Mouse (Mus musculus) kidney, adult 2 months (tissue): ENCODE data around the gene Trio. TPM values are rescaled to one million over a fixed set of nuclear protein-coding genes. Genes with fewer than 3 reads are reported as not detected.
"Not testable (repeated sequence)": the region's sequence is repeated elsewhere in the genome, so short reads cannot be mapped to it uniquely, and the experiment has no call there.

Source experiments
- DNase-seq: peaks from one replicate; pipeline ENCODE4 v3.0.0; 2021
- H3K27ac ChIP-seq: fragments of 200-500 bp; 2 replicates; pipeline ENCODE4 v1.5.1; 2012; ENCODE audit warnings: low read depth, low read length, control low read depth, inconsistent platforms; ENCODE audit not compliant: insufficient read depth
- H3K27me3 ChIP-seq: fragments of 200-500 bp; replicated peaks from 2 replicates; pipeline ENCODE4 v1.6.1; 2012; ENCODE audit warnings: mild to moderate bottlenecking, moderate library complexity, low read length, inconsistent platforms; ENCODE audit not compliant: control insufficient read depth, insufficient read depth
- H3K36me3 ChIP-seq: fragments of 200-500 bp; 2 replicates; pipeline ENCODE4 v1.6.1; 2012; ENCODE audit warnings: mild to moderate bottlenecking, moderate library complexity, low read length, inconsistent platforms; ENCODE audit not compliant: control insufficient read depth, insufficient read depth
- H3K4me1 ChIP-seq: fragments of 200-500 bp; 2 replicates; pipeline ENCODE4 v1.6.1; 2011; ENCODE audit warnings: low read length; ENCODE audit not compliant: control insufficient read depth, insufficient read depth
- H3K4me3 ChIP-seq: fragments of 200-500 bp; 2 replicates; pipeline ENCODE4 v1.5.1; 2011; ENCODE audit warnings: mild to moderate bottlenecking, low read depth, low read length, control low read depth; ENCODE audit not compliant: insufficient read depth
- CTCF ChIP-seq: fragments of 200-500 bp; conservative IDR thresholded peaks from 2 replicates; pipeline ENCODE4 v1.5.1; 2011; ENCODE audit warnings: low read depth, mild to moderate bottlenecking, control low read depth, low read length, moderate library complexity, mixed read lengths; ENCODE audit not compliant: insufficient read depth, insufficient read length
- POLR2A ChIP-seq: fragments of 200-500 bp; IDR thresholded peaks from one replicate; pipeline ENCODE4 v1.6.1; 2011; ENCODE audit warnings: low read depth, low read length, control low read depth
- WGBS: fragments of 180-500 bp; shearing (Covaris S2); methylation state at CpG from one replicate; pipeline ENCODE4 v1.1.7; 2018; 5-methylcytosine and 5-hydroxymethylcytosine counted together
- polyA plus RNA-seq: library from polyadenylated mRNA; depleted of rRNA; stranded (reverse); fragments of >200 nt; gene quantifications from 2 replicates; pipeline ENCODE4 v1.2.3, GENCODE M21; 2012

Trio gene
- polyA plus RNA-seq, 1 experiment: 37.2 TPM

DNA sequence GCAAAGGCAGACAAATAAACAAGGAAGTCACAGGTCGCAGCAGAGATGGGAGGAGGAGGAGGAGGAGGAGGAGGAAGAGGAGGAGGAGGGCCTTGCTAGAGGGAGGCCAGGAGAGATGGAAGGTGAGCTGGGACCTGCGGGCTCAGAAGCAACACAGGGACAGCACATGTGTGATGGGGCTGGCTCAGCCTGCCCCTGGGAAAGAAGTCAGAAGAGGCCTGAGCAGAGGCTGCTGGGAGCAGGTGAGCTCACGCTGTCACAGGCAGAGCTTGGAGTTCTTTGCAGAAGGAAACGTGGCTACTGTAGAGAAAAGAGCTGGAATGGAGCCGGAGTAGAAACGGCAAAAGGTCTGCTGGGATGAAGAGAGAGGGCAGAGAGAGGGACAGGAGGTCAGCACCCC, 185.5 kb downstream of the Trio start:
- no peaks in the 10 kb centered on the region for H3K4me1 ChIP-seq
- no peak overlapping the region for H3K27ac ChIP-seq
- no peak for DNase-seq
- TF ChIP-seq CTCF: no peak
- TF ChIP-seq POLR2A: no peak
- H3K4me3 ChIP-seq: no peak overlapping the region
- H3K27me3 ChIP-seq: no peaks in the 10 kb centered on the region
- WGBS: 61% methylated on average over 6 of the region's 6 CpGs
- H3K36me3 ChIP-seq: no peaks in the 10 kb centered on the region; the same call in 1 of the 2 replicates

DNA sequence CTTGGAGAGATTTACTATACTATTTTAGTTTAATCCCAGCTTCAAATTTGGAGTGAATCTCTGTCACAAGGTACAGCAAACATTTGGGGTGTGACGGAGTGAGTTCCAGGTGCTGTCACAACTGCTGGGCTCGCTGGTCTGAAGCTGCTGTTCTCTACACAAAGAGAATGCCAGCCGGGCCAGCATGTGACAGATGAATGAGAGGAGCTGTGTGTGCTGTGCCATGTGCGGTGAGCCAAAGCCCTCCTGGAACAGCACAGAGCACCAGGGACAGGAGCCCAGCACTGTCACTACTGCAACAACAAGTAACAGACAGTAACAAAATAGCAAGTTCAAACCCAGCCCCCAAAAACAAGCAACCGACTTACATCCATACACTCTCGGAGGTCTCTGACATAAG, 194.0 kb downstream of the Trio start:
- 80% methylated on average over 6 of the region's 6 CpGs for WGBS
- no peak for DNase-seq
- peaks cover 12% of the 10 kb centered on the region for H3K36me3 ChIP-seq
- H3K4me3 ChIP-seq: no peak overlapping the region
- no peaks in the 10 kb centered on the region for H3K4me1 ChIP-seq
- H3K27me3 ChIP-seq: no peaks in the 10 kb centered on the region
- no peak for TF ChIP-seq CTCF
- TF ChIP-seq POLR2A: no peak
- no peak overlapping the region for H3K27ac ChIP-seq

DNA sequence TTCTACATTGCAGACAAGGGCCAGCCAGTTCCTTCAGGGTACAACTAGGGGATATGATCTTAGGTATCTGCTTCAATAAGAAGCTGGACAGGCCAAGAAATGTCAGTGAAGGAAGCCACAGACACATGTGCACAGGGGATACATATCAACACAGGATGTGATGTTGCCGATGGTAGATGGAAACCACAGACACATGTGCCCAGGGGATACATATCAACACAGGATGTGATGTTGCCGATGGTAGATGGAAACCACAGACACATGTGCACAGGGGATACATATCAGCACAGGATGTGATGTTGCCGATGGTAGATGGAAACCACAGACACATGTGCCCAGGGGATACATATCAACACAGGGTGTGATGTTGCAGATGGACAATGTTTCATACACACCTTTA, 197.8 kb downstream of the Trio start:
- H3K4me1 ChIP-seq, DNase-seq, H3K27ac ChIP-seq, H3K4me3 ChIP-seq, H3K27me3 ChIP-seq: not testable (repeated sequence)
- WGBS: 74% methylated on average over 3 of the region's 3 CpGs
- H3K36me3 ChIP-seq: peaks cover 10% of the 10 kb centered on the region

DNA sequence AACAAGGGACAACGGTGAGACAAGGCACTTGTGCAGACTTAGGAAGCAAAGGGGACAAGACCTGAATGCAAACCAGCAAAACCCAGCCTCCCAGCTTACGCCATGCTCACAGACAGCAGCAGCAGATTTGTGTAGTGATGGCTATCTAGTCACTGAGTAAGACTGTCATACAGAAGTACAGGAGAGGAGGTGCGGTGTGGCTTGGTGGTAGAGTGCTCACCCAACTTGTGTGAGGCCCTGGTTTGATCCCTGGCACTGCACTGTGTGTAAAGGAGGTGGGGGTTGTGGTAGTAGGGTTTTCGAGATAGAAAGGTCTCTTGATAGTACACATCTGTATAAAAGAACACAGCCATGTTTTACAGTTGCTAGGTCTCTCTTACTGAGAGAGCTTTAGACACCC, 198.8 kb downstream of the Trio start:
- Histone ChIP-seq H3K36me3 (peaks cover 9% of the 10 kb centered on the region), H3K27me3 (no peaks in the 10 kb centered on the region), H3K4me3 (no peak overlapping the region), H3K4me1 (no peaks in the 10 kb centered on the region), H3K27ac (no peak overlapping the region)
- TF ChIP-seq POLR2A: no peak
- WGBS: 86% methylated on average over 4 of the region's 4 CpGs
- DNase-seq: no peak

DNA sequence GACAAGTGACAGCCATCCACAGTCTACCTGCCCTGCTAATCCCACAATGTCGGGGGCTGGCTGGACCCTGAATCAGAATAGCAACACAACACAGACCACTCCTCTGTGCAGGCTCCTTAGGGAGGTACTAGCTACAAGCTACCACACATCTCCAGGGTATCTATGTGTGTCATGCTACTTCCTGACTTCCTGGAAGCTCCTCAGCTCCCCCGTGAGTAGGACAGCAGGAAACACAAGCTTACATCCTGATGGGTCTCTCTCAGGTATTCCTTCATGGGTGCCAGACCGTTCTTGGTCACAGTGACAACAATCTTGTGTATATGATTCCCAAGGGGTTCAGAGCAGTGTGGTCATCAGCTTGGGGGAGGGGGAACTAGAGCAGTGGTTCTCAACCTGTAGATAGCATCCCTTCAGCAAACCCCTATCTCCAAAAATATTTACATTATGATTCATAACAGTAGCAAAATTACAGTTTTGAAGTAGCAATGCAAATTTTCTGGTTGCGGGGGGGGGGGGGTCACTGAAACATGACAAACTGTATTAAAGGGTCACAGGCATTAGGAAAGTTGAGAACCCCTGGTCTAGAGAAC, 199.5 kb downstream of the Trio start:
- Histone ChIP-seq H3K4me1 (no peaks in the 10 kb centered on the region), H3K36me3 (peaks cover 5% of the 10 kb centered on the region), H3K4me3 (no peak overlapping the region), H3K27me3 (no peaks in the 10 kb centered on the region), H3K27ac (no peak overlapping the region)
- DNase-seq: no peak
- no peak for TF ChIP-seq CTCF
- no peak for TF ChIP-seq POLR2A
- WGBS: 79% methylated on average over 4 of the region's 4 CpGs

DNA sequence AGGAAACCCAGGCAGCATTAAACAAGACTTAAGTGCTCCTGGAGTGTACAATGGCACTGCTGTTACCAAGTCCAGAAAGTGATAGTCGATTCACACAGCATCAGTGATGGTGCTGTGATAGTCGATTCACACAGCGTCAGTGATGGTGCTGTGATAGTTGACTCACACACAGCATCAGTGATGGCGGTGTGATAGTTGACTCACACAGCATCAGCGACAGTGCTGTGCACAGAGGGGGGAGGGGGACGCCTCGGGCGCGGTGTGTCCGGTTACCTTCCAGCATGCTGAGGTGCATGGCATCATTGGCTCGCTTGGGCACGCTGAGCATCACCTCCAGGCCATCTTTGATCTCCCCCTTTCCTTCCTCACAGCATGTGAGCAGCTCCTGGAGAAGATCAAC, 200.3 kb downstream of the Trio start:
- peaks cover 5% of the 10 kb centered on the region for H3K36me3 ChIP-seq

DNA sequence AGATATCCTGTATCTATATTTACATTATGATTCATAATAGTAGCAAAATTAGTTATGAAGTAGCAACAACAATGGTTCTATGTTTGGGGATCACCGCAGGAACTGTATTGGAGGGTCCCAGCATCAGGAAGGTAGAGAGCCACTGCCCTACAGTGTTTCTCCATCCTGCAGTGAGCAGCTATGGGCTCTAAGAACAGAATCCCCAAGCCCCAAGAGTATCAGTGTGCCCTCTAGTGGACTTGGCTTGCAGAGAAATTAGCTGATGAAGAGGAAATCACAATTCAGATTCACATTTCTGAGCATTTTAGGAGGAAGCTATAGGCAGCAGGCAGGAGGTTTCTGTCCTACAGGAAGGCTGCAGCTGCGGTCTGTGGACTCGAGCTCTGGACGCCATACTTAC, 202.1 kb downstream of the Trio start:
- H3K4me3 ChIP-seq: no peak overlapping the region
- peak; percentile 36 for DNase-seq
- H3K4me1 ChIP-seq: no peaks in the 10 kb centered on the region
- H3K27ac ChIP-seq: no peak overlapping the region
- no peaks in the 10 kb centered on the region for H3K27me3 ChIP-seq
- WGBS: 88% methylated on average over 4 of the region's 4 CpGs
- H3K36me3 ChIP-seq: peaks cover 3% of the 10 kb centered on the region; the same call in 1 of the 2 replicates
- TF ChIP-seq CTCF (peak; percentile 46), POLR2A (no peak)

More for the DNA sequence above, 200.3 kb downstream of the Trio start:
- no peak for DNase-seq
- H3K4me3 ChIP-seq: no peak overlapping the region
- H3K4me1 ChIP-seq: no peaks in the 10 kb centered on the region
- H3K27me3 ChIP-seq: no peaks in the 10 kb centered on the region
- H3K27ac ChIP-seq: no peak overlapping the region
- TF ChIP-seq POLR2A (no peak), CTCF (no peak)
- 92% methylated on average over 12 of the region's 12 CpGs for WGBS

DNA sequence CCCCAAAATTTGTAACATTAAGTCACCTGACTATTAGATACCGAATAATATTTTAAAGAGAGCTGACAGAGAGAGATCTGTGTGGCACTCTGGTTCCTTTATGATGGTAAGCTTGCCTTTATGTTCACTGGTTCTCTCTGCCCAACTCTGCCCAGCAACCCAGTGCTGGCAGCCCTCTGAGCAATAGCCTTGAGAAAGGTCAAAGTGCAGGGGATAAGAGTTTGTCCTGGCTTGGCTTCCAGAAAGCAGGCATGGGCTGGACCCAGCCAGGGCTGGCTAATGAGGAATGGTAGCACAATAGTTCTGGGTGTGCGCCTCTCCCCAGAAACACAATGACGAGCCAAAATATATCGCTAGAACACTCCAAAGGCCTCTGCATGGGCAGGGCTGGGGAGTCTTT, 203.2 kb downstream of the Trio start:
- peaks cover 4% of the 10 kb centered on the region for H3K36me3 ChIP-seq
- no peak overlapping the region for H3K4me3 ChIP-seq
- TF ChIP-seq POLR2A (no peak), CTCF (no peak)
- 69% methylated on average over 4 of the region's 4 CpGs for WGBS
- no peak overlapping the region for H3K27ac ChIP-seq
- H3K4me1 ChIP-seq: no peaks in the 10 kb centered on the region
- no peaks in the 10 kb centered on the region for H3K27me3 ChIP-seq
- DNase-seq: peak; percentile 62
